Mouse (Mus musculus) embryonic facial prominence, embryonic 13.5 days (tissue): ENCODE data around the gene Slc10a6. TPM values are rescaled to one million over a fixed set of nuclear protein-coding genes. Genes with fewer than 3 reads are reported as not detected.
A peak's percentile ranks its signal among the peaks of the same experiment; 100 is the strongest.

Source experiments
- ATAC-seq: fragments of 200-750 bp; cut with Nextera tagmentation; 2 replicates; pipeline ENCODE4 v1.8.0; 2017; ENCODE audit warnings: low read depth; ENCODE audit not compliant: insufficient number of reproducible peaks, insufficient read depth, low FRiP score, low TSS enrichment
- H3K27ac ChIP-seq: fragments of 300-500 bp; sonication (generic); 2 replicates; pipeline ENCODE4 v1.5.1; 2015; ENCODE audit warnings: moderate library complexity, mild to moderate bottlenecking, inconsistent platforms
- H3K27me3 ChIP-seq: fragments of 300-500 bp; sonication (generic); 2 replicates; pipeline ENCODE4 v1.6.1; 2015; ENCODE audit warnings: mild to moderate bottlenecking, inconsistent platforms
- H3K36me3 ChIP-seq: fragments of 300-500 bp; sonication (generic); 2 replicates; pipeline ENCODE4 v1.6.1; 2015; ENCODE audit warnings: mild to moderate bottlenecking, inconsistent platforms
- H3K4me1 ChIP-seq: fragments of 300-500 bp; sonication (generic); 2 replicates; pipeline ENCODE4 v1.6.1; 2015; ENCODE audit warnings: inconsistent platforms
- H3K4me2 ChIP-seq: fragments of 300-500 bp; sonication (generic); 2 replicates; pipeline ENCODE4 v1.6.1; 2015; ENCODE audit warnings: moderate library complexity, mild to moderate bottlenecking, inconsistent platforms
- H3K4me3 ChIP-seq: fragments of 300-500 bp; sonication (generic); 2 replicates; pipeline ENCODE4 v1.5.1; 2015; ENCODE audit warnings: mild to moderate bottlenecking, inconsistent platforms
- H3K9ac ChIP-seq: fragments of 300-500 bp; sonication (generic); 2 replicates; pipeline ENCODE4 v1.6.1; 2015; ENCODE audit warnings: mild to moderate bottlenecking, inconsistent platforms
- H3K9me3 ChIP-seq: fragments of 300-500 bp; sonication (generic); 2 replicates; pipeline ENCODE4 v1.6.1; 2016; ENCODE audit warnings: inconsistent platforms
- WGBS: fragments of 180-500 bp; shearing (Covaris S2); methylation state at CpG from one replicate; pipeline ENCODE4 v1.1.7; 2015; ENCODE audit warnings: mixed read lengths; 5-methylcytosine and 5-hydroxymethylcytosine counted together
- polyA plus RNA-seq: library from polyadenylated mRNA; unstranded; fragments of >200 nt; fragmentation: Nextera tagmentation; extraction: Ambion mirVana; gene quantifications from 2 replicates; pipeline ENCODE4 v1.2.1, GENCODE M21; 2015

The Slc10a6 gene
- polyA plus RNA-seq, 1 experiment from 2014 or later: 1.1 TPM

- no peaks in the 10 kb centered on the region for H3K27me3 ChIP-seq
- no peak overlapping the region for H3K9ac ChIP-seq
- H3K4me1 ChIP-seq: peaks cover 16% of the 10 kb centered on the region
- 64% methylated on average over 9 of the region's 9 CpGs for WGBS
- no peaks in the 10 kb centered on the region for H3K9me3 ChIP-seq
- no peak overlapping the region for H3K4me3 ChIP-seq
- H3K36me3 ChIP-seq: no peaks in the 10 kb centered on the region
- no peak overlapping the region for H3K27ac ChIP-seq
- no peak for ATAC-seq
- no peak overlapping the region for H3K4me2 ChIP-seq
These were observed 12.0 kb downstream of the Slc10a6 start for GRCm38 (mm10) chr5:103617191-103617590.

- Histone ChIP-seq H3K27me3 (no peaks in the 10 kb centered on the region), H3K9me3 (no peaks in the 10 kb centered on the region), H3K9ac (no peak overlapping the region), H3K4me1 (peaks cover 3% of the 10 kb centered on the region; the same call in 1 of the 2 replicates), H3K27ac (no peak overlapping the region), H3K4me2 (no peak overlapping the region), H3K4me3 (no peak overlapping the region), H3K36me3 (no peaks in the 10 kb centered on the region)
- no peak for ATAC-seq
- 83% methylated on average over 7 of the region's 7 CpGs for WGBS
These were observed 14.8 kb downstream of the Slc10a6 start for GRCm38 (mm10) chr5:103614356-103614755.

DNA sequence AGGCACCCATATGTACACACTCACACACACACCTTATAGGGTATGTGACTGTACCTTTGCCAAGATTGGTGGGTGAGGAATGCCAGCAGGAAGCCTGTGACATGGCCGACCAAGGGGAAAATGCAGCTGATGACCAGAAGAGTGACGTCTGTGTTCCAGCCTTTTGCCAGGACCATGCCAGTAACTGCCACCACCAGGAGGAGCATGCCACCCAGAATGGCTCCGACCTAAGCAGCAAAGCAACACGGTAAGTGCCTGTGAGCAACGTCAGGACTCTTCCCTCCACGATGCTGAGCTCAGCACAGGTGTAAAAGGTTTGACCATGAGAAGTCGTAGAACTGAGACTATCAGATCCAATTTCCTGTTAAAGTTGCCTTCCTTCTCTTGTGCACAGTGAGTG, 16.9 kb downstream of the Slc10a6 start:
- H3K4me1 ChIP-seq: peaks cover 3% of the 10 kb centered on the region; the same call in 1 of the 2 replicates
- H3K36me3 ChIP-seq: no peaks in the 10 kb centered on the region
- WGBS: 81% methylated on average over 7 of the region's 7 CpGs
- no peak overlapping the region for H3K4me2 ChIP-seq
- no peak overlapping the region for H3K4me3 ChIP-seq
- H3K27ac ChIP-seq: no peak overlapping the region
- no peaks in the 10 kb centered on the region for H3K9me3 ChIP-seq
- ATAC-seq: no peak
- H3K9ac ChIP-seq: no peak overlapping the region
- H3K27me3 ChIP-seq: no peaks in the 10 kb centered on the region

DNA sequence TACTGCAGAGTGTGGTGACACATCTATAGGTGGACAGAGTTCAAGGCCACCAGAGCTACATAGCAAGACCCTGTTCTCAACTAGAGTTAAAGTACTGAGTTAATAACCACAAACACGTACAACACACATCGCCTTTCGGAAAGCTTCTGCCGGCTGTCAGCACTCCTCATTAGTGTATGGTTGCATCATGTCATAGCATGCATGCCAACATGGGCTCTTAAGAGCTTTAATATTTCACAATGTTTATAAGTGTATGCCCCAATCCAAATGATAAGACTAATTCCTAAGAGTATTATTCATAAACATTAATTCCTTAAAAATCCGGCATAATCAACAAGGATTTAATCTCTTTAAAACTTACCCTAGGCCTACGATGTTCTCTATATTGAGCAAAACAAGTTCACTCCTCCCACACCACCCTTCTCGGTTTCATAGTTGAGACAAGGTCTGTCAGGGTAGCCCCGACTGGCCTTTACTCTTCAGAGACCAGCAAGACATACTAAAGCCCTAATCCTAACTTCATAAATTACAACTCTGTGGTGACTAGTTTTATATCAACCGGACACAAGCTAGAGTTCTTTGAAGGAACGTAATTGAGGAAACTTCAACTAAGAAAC, 18.2 kb downstream of the Slc10a6 start:
- Histone ChIP-seq H3K4me2 (no peak overlapping the region), H3K4me3 (no peak overlapping the region), H3K27ac (no peak overlapping the region), H3K9me3 (no peaks in the 10 kb centered on the region), H3K27me3 (no peaks in the 10 kb centered on the region), H3K36me3 (no peaks in the 10 kb centered on the region), H3K9ac (no peak overlapping the region), H3K4me1 (0 out of 2 replicates have a peak, but pooled peaks cover 3% of the 10 kb centered on the region)
- 84% methylated on average over 10 of the region's 10 CpGs for WGBS
- ATAC-seq: no peak

- Histone ChIP-seq H3K4me1 (no peaks in the 10 kb centered on the region), H3K27me3 (no peaks in the 10 kb centered on the region), H3K9me3 (no peaks in the 10 kb centered on the region), H3K36me3 (no peaks in the 10 kb centered on the region), H3K4me2 (no peak overlapping the region), H3K27ac (no peak overlapping the region), H3K9ac (no peak overlapping the region), H3K4me3 (no peak overlapping the region)
- 53% methylated on average over 5 of the region's 5 CpGs for WGBS
- ATAC-seq: no peak
These were observed 19.1 kb downstream of the Slc10a6 start for GRCm38 (mm10) chr5:103610148-103610547.

- ATAC-seq: no peak
- H3K27me3 ChIP-seq: no peaks in the 10 kb centered on the region
- 77% methylated on average over 7 of the region's 7 CpGs for WGBS
These were observed 23.5 kb downstream of the Slc10a6 start for GRCm38 (mm10) chr5:103605707-103606106.

DNA sequence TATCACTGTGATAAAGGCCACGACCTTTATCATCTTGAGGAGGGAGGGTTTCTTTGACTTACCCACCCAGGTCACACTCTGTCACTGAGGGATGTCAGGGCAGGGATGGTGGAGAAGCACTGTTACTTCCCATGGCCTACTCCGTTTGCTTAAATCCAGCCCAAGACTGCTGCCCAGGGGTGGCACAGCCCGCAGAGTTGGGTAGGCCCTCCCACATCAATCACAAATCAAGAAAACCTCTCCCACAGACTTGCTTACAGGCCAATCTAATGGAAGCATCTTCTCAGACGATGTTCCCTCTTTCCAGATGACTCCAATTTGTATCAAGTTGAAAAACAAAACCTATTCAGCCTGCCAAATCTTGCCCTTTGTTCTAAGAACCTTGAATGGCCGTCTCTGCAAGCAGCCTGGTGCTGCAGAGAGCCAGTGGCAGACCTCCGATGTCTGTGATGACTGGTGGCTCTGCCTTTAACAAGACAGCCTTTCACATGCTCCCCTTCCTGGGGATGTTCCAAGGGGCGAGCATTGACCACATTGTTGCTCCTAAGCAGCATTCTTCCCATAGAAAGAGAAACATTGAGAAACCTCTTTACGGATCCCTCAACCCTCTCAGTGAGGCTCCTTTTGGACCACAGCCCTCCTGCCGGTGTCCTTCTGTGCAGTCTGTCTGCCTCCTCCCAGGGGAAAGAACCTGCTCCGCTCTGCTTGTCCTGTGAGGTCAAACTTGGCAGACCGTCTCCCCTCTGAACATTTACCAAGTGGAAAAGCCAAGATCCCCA, 25.9 kb downstream of the Slc10a6 start:
- Histone ChIP-seq H3K9me3 (no peaks in the 10 kb centered on the region), H3K4me2 (no peak overlapping the region), H3K36me3 (0 out of 2 replicates have a peak, but pooled peaks cover 3% of the 10 kb centered on the region), H3K9ac (no peak overlapping the region), H3K4me1 (peaks cover 15% of the 10 kb centered on the region), H3K27me3 (no peaks in the 10 kb centered on the region), H3K27ac (peak overlapping the region; percentile 5; the same call in 1 of the 2 replicates), H3K4me3 (no peak overlapping the region)
- 54% methylated on average over 11 of the region's 11 CpGs for whole genome bisulfite sequencing
- ATAC-seq: no peak

More at GRCm38 (mm10) chr5:103605707-103606106, 23.5 kb downstream of the Slc10a6 start:
- no peak overlapping the region for H3K27ac ChIP-seq
- no peak overlapping the region for H3K4me2 ChIP-seq
- H3K4me3 ChIP-seq: no peak overlapping the region
- H3K4me1 ChIP-seq: peaks cover 4% of the 10 kb centered on the region; the same call in 1 of the 2 replicates
- H3K36me3 ChIP-seq: no peaks in the 10 kb centered on the region
- H3K9me3 ChIP-seq: no peaks in the 10 kb centered on the region
- no peak overlapping the region for H3K9ac ChIP-seq

DNA sequence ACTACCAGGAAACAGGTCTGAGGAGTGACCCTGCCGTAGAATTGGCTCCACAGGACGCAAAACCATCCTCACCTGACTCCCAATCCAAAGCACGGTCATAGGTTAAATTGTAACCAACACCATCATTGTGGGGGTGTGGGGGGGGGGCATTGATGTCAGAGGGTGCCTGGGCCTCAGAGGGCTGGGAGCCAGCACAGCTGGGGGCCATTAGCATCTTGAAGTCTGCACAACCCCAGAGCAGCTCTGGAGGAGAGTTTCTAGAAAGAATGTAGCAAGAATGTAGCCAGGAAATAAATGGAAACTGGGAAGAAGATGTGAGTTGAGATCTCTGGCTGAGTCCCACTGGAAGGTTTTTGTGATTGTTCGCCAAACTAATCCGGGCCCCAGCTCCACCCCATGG, 30.3 kb downstream of the Slc10a6 start:
- no peak overlapping the region for H3K27ac ChIP-seq
- no peak overlapping the region for H3K9ac ChIP-seq
- no peak overlapping the region for H3K4me3 ChIP-seq
- H3K36me3 ChIP-seq: peaks cover 14% of the 10 kb centered on the region
- H3K4me2 ChIP-seq: no peak overlapping the region
- H3K4me1 ChIP-seq: peaks cover 28% of the 10 kb centered on the region
- H3K27me3 ChIP-seq: no peaks in the 10 kb centered on the region
- WGBS: 64% methylated on average over 5 of the region's 5 CpGs
- no peaks in the 10 kb centered on the region for H3K9me3 ChIP-seq
- ATAC-seq: no peak

GRCm38 (mm10) chr5:103598264-103598663, 30.9 kb downstream of the Slc10a6 start:
- ATAC-seq: no peak
- Histone ChIP-seq H3K9ac (no peak overlapping the region), H3K27me3 (no peaks in the 10 kb centered on the region), H3K36me3 (peaks cover 18% of the 10 kb centered on the region), H3K4me1 (peaks cover 24% of the 10 kb centered on the region), H3K4me2 (no peak overlapping the region), H3K4me3 (no peak overlapping the region), H3K9me3 (no peaks in the 10 kb centered on the region), H3K27ac (no peak overlapping the region)
- 82% methylated on average over 9 of the region's 9 CpGs for WGBS

- H3K27me3 ChIP-seq: no peaks in the 10 kb centered on the region
- no peak overlapping the region for H3K4me3 ChIP-seq
- peaks cover 24% of the 10 kb centered on the region for H3K4me1 ChIP-seq
- H3K27ac ChIP-seq: no peak overlapping the region; the same call in 1 of the 2 replicates
- H3K4me2 ChIP-seq: no peak overlapping the region
- H3K9me3 ChIP-seq: no peaks in the 10 kb centered on the region
- H3K36me3 ChIP-seq: peaks cover 21% of the 10 kb centered on the region
- ATAC-seq: no peak
- no peak overlapping the region for H3K9ac ChIP-seq
- WGBS: 71% methylated on average over 6 of the region's 6 CpGs
These were observed 31.6 kb downstream of the Slc10a6 start for GRCm38 (mm10) chr5:103597604-103598003.

- Histone ChIP-seq H3K4me3 (no peak overlapping the region), H3K9ac (no peak overlapping the region), H3K9me3 (no peaks in the 10 kb centered on the region), H3K27ac (peak overlapping the region; percentile 69), H3K4me1 (peaks cover 24% of the 10 kb centered on the region), H3K36me3 (peaks cover 28% of the 10 kb centered on the region), H3K27me3 (no peaks in the 10 kb centered on the region), H3K4me2 (no peak overlapping the region)
- ATAC-seq: peak; percentile 69; the same call in 1 of the 2 replicates
- WGBS: 65% methylated on average over 14 of the region's 14 CpGs
These were observed 32.6 kb downstream of the Slc10a6 start for GRCm38 (mm10) chr5:103596467-103597146.
